ENCODE assay signal across 1 mouse cellular context in the genomic region with DNA sequence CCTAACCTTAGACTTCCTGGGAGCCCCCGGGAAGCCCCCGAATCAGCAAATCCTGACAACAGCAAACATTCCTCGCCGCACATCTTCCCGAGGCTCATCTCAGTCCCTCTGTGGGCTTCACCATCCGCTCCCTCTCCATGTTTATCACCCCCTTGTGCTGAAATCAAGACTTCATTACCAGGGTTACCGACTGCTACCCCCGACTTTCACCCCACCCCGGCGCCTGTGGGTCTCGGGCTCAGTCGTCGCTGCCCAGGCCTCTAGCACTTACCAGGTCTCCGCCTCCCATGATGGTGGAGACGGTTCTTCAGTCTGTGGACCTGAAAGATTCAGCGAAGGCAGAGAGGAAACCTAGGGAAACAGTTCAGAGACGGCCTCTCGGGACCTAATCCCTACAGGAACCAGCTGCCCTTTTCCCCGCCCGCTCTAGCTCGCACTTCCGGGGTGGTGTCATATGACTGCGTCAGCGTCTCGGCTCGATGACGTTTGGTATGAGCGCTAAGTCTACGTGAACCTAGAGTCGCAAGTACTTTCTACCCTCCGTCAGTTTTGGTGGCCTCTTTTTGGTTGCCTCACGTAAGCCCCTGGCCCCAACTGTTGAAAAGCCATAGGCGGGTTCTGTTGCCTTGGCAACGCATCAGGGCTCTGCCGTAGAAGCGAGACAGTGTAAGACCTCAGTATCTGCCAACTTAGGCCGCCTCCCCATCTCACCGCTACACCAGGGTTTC.
A peak's percentile ranks its signal among the peaks of the same experiment; 100 is the strongest.
TF ChIP-seq lines count a peak whose summit lies in the region.

A gene (minus strand): TSS at position 403 of the 728 bp plus-strand sequence.

TF ChIP-seq in CH12.LX, 34 proteins besides CTCF, POLR2A, EP300 and RAD21 (continued from another document):
- TF ChIP-seq BHLHE40 (IDR thresholded peaks at IDR 0.05; ENCODE audit: low read depth, low read length), result no peak; the same call in 1 of the 2 replicates
- TF ChIP-seq ZMIZ1 (IDR thresholded peaks at IDR 0.05; ENCODE audit: low read depth, low read length), result peak; percentile 61; the same call in 1 of the 2 replicates
- TF ChIP-seq USF2 (conservative IDR thresholded peaks at IDR 0.05; ENCODE audit: low read depth, low read length), result peak; percentile 69
- no peak for TF ChIP-seq ZKSCAN1 (IDR thresholded peaks at IDR 0.05; ENCODE audit: borderline replicate concordance, low read depth, low read length)
- TF ChIP-seq NRF1 (IDR thresholded peaks at IDR 0.05; ENCODE audit: low read depth, low read length), result peak; percentile 47; the same call in 1 of the 2 replicates
- no peak for TF ChIP-seq JUN (IDR thresholded peaks at IDR 0.05; ENCODE audit: insufficient read depth, low read depth, low read length)
- no peak for TF ChIP-seq MAFK (IDR thresholded peaks at IDR 0.05; ENCODE audit: insufficient replicate concordance, low read length)
- peak; percentile 84 for TF ChIP-seq MXI1 (IDR thresholded peaks at IDR 0.05; ENCODE audit: low read depth, low read length)
- TF ChIP-seq JUND (conservative IDR thresholded peaks at IDR 0.05; ENCODE audit: low read depth, low read length), result 0 out of 2 replicates have a peak, but pooled peaks have one; percentile 67
- TF ChIP-seq USF1 (IDR thresholded peaks at IDR 0.05; ENCODE audit: low read depth, low read length), result peak; percentile 76
- TF ChIP-seq IRF4 (IDR thresholded peaks at IDR 0.05; ENCODE audit: low read depth, low read length), result peak; percentile 81; the same call in 1 of the 2 replicates
- TF ChIP-seq MYC (IDR thresholded peaks at IDR 0.05; ENCODE audit: low read depth, low read length), result no peak
- 0 out of 2 replicates have a peak, but pooled peaks have one; percentile 34 for TF ChIP-seq MAZ (IDR thresholded peaks at IDR 0.05; ENCODE audit: low read depth, low read length)
- TF ChIP-seq ZC3H11A (IDR thresholded peaks at IDR 0.05; ENCODE audit: low read depth, low read length), result no peak
- peak; percentile 86 for TF ChIP-seq MEF2A (IDR thresholded peaks at IDR 0.05; ENCODE audit: borderline replicate concordance, low read depth, low read length)
- TF ChIP-seq POLR2AphosphoS2 (IDR thresholded peaks at IDR 0.05; ENCODE audit: low read depth, low read length), result no peak
- TF ChIP-seq ELF1 (IDR thresholded peaks at IDR 0.05; ENCODE audit: low read depth, low read length), result peak; percentile 99
- TF ChIP-seq GABPA (IDR thresholded peaks at IDR 0.05; ENCODE audit: insufficient replicate concordance, low read depth, low read length), result peak; percentile 97
- TF ChIP-seq NELFE (IDR thresholded peaks at IDR 0.05; ENCODE audit: low read depth, low read length), result peak; percentile 86
- TF ChIP-seq MAX (IDR thresholded peaks at IDR 0.05; ENCODE audit: low read length), result peak; percentile 72; the same call in 1 of the 2 replicates
